ENCODE assay signal across 24 mouse cellular contexts in genomic region chr4:131685544-131685943, GRCm38 (mm10).
"Had no signal": no experiment of that assay in that cellular context is flagged by ENCODE, and none has a peak within 500 bp of the region (broad histone marks: within the 10 kb centered on the region; RNA-seq: fewer than 3 reads in every experiment).

No protein-coding gene starts in this region.

- DNase-seq: gastrocnemius, adult 2 months; gastrocnemius, postnatal 10 days; gastrocnemius, postnatal 25 days; heart, adult 18-20 months; heart, postnatal 10 days; heart, postnatal 4 days; kidney, adult 18-20 months; kidney, adult 8-10 months; kidney, postnatal 10 days; kidney, postnatal 25 days; kidney, postnatal 4 days; liver; liver, embryonic 13.5 days had no signal

- H3K27me3 ChIP-seq: heart, embryonic 12.5 days; hindbrain, embryonic 13.5 days; hindbrain, embryonic 15.5 days; limb, embryonic 12.5 days; liver, embryonic 13.5 days had no signal

- H3K9ac ChIP-seq: heart, embryonic 12.5 days; hindbrain, embryonic 13.5 days; hindbrain, embryonic 15.5 days; limb, embryonic 12.5 days; liver, embryonic 13.5 days had no signal

- H3K4me3 ChIP-seq: gastrocnemius, adult 2 months; heart, embryonic 10.5 days; heart, embryonic 12.5 days; hindbrain, embryonic 10.5 days; hindbrain, embryonic 13.5 days; hindbrain, embryonic 15.5 days; layer of hippocampus, adult 2 months; left cerebral cortex, adult 2 months; limb, embryonic 10.5 days; limb, embryonic 12.5 days; liver, embryonic 13.5 days had no signal

- H3K4me2 ChIP-seq: heart, embryonic 12.5 days; hindbrain, embryonic 13.5 days; hindbrain, embryonic 15.5 days; limb, embryonic 12.5 days; liver, embryonic 11.5 days; liver, embryonic 13.5 days had no signal

- H3K36me3 ChIP-seq: heart, embryonic 10.5 days; heart, embryonic 12.5 days; hindbrain, embryonic 10.5 days; hindbrain, embryonic 13.5 days; hindbrain, embryonic 15.5 days; limb, embryonic 10.5 days; limb, embryonic 12.5 days; liver, embryonic 13.5 days had no signal

- H3K9me3 ChIP-seq: heart, embryonic 10.5 days; hindbrain, embryonic 10.5 days; hindbrain, embryonic 13.5 days; hindbrain, embryonic 15.5 days; limb, embryonic 10.5 days; limb, embryonic 12.5 days; liver, embryonic 13.5 days had no signal

- H3K4me1 ChIP-seq: heart, embryonic 10.5 days; heart, embryonic 12.5 days; hindbrain, embryonic 10.5 days; hindbrain, embryonic 13.5 days; hindbrain, embryonic 15.5 days; limb, embryonic 10.5 days; limb, embryonic 12.5 days; liver, embryonic 13.5 days had no signal

- ATAC-seq: hindbrain, postnatal 0 days had no signal

- H3K27ac ChIP-seq: gastrocnemius, adult 2 months; heart, embryonic 10.5 days; hindbrain, embryonic 10.5 days; hindbrain, embryonic 13.5 days; hindbrain, embryonic 15.5 days; hindbrain, postnatal 0 days; layer of hippocampus, adult 2 months; left cerebral cortex, adult 2 months; limb, embryonic 10.5 days; limb, embryonic 12.5 days; liver, embryonic 13.5 days had no signal
